Mouse (Mus musculus) CH12.LX (cell line): Measurements from ENCODE around the gene Slc6a12. TPM values are rescaled to one million over a fixed set of nuclear protein-coding genes. Genes with fewer than 3 reads are reported as not detected.

Experiments used
- DNase-seq: peaks from one replicate; pipeline ENCODE4 v3.0.0-alpha.2; 2013; ENCODE audit errors: extremely low read depth
- H3K27ac ChIP-seq: 2 replicates; pipeline ENCODE4 v1.5.1; 2012; ENCODE audit warnings: low read depth, mild to moderate bottlenecking, control low read depth, moderate library complexity; ENCODE audit not compliant: insufficient read depth
- H3K27me3 ChIP-seq: replicated peaks from 2 replicates; pipeline ENCODE3; 2012; ENCODE audit warnings: inconsistent platforms
- H3K36me3 ChIP-seq, 2 experiments: replicated peaks in 1 of 2; 2 replicates each; pipeline versions ENCODE3 to v1.6.1; 2012; ENCODE audit warnings: inconsistent platforms in 1 of 2, low read length in 1 of 2, mild to moderate bottlenecking in 1 of 2, mixed read lengths in 1 of 2, moderate library complexity in 1 of 2; ENCODE audit not compliant: control insufficient read depth in 1 of 2, insufficient read depth in 1 of 2
- H3K4me1 ChIP-seq, 2 experiments: 2 replicates each; pipeline ENCODE4 v1.6.1; 2012; ENCODE audit warnings: inconsistent platforms in 1 of 2, moderate library complexity in 1 of 2; ENCODE audit not compliant: insufficient read depth in 2 of 2, control insufficient read depth in 1 of 2
- H3K4me2 ChIP-seq: 2 replicates; pipeline ENCODE4 v1.6.1; 2012; ENCODE audit warnings: low read depth, mild to moderate bottlenecking, control low read depth; ENCODE audit not compliant: poor library complexity, insufficient read depth, severe bottlenecking
- H3K4me3 ChIP-seq, 3 experiments: fragments of 150-350 bp in 1 of 3; sonication (generic) in 1 of 3; replicated peaks in 1 of 3; 2 replicates each; pipeline versions ENCODE3 to v1.5.1; 2011 to 2012; ENCODE audit warnings: low read depth in 2 of 3, low read length in 2 of 3, mild to moderate bottlenecking in 2 of 3, moderate library complexity in 2 of 3, control low read depth in 1 of 3, improper control_type of control experiment in 1 of 3, inconsistent platforms in 1 of 3, mixed read lengths in 1 of 3; ENCODE audit not compliant: poor library complexity in 1 of 3
- H3K79me2 ChIP-seq: replicated peaks from 2 replicates; pipeline ENCODE4 v1.6.1; 2012; ENCODE audit warnings: mild to moderate bottlenecking, moderate library complexity; ENCODE audit not compliant: control insufficient read depth, poor library complexity, insufficient read depth, severe bottlenecking; ENCODE audit errors: extremely low read depth
- H3K9ac ChIP-seq: 2 replicates; pipeline ENCODE4 v1.6.1; 2012; ENCODE audit warnings: low read depth, mild to moderate bottlenecking, control low read depth, moderate library complexity; ENCODE audit not compliant: insufficient read depth
- H3K9me3 ChIP-seq: replicated peaks from 2 replicates; pipeline ENCODE3; 2012; ENCODE audit warnings: low read length, inconsistent platforms, mixed read lengths
- BHLHE40 ChIP-seq: IDR thresholded peaks from 2 replicates; pipeline ENCODE4 v1.6.1; 2011; ENCODE audit warnings: mild to moderate bottlenecking, low read depth, low read length, improper control_type of control experiment
- CHD1 ChIP-seq: IDR thresholded peaks from 2 replicates; pipeline ENCODE4 v1.6.1; 2012; ENCODE audit warnings: low read depth, low read length, improper control_type of control experiment, inconsistent platforms
- CHD2 ChIP-seq: IDR thresholded peaks from 2 replicates; pipeline ENCODE4 v1.6.1; 2011; ENCODE audit warnings: low read length, improper control_type of control experiment
- CTCF ChIP-seq, 2 experiments: IDR thresholded peaks in 1 of 2; conservative IDR thresholded peaks in 1 of 2; 2 replicates each; pipeline ENCODE4 v1.5.1; 2011 to 2012; ENCODE audit warnings: low read depth in 2 of 2, low read length in 2 of 2, improper control_type of control experiment in 1 of 2, inconsistent platforms in 1 of 2, mild to moderate bottlenecking in 1 of 2, moderate library complexity in 1 of 2
- E2F4 ChIP-seq: IDR thresholded peaks from 2 replicates; pipeline ENCODE4 v1.6.1; 2011; ENCODE audit warnings: low read depth, low read length, improper control_type of control experiment; ENCODE audit not compliant: insufficient replicate concordance
- EP300 ChIP-seq: IDR thresholded peaks from 2 replicates; pipeline ENCODE4 v1.6.1; 2011; ENCODE audit warnings: low read length, improper control_type of control experiment
- ETS1 ChIP-seq: conservative IDR thresholded peaks from 2 replicates; pipeline ENCODE4 v1.6.1; 2012; ENCODE audit warnings: low read depth, mild to moderate bottlenecking, inconsistent platforms, low read length, improper control_type of control experiment, moderate library complexity
- HCFC1 ChIP-seq: IDR thresholded peaks from 2 replicates; pipeline ENCODE4 v1.6.1; 2012; ENCODE audit warnings: low read depth, mild to moderate bottlenecking, inconsistent platforms, low read length, improper control_type of control experiment
- IRF4 ChIP-seq: IDR thresholded peaks from 2 replicates; pipeline ENCODE4 v1.6.1; 2014; ENCODE audit warnings: low read depth, mild to moderate bottlenecking, inconsistent platforms, low read length, improper control_type of control experiment
- JUN ChIP-seq: IDR thresholded peaks from 2 replicates; pipeline ENCODE4 v1.6.1; 2011; ENCODE audit warnings: low read depth, mild to moderate bottlenecking, low read length, improper control_type of control experiment, moderate library complexity; ENCODE audit not compliant: insufficient read depth
- JUND ChIP-seq: conservative IDR thresholded peaks from 2 replicates; pipeline ENCODE4 v1.6.1; 2011; ENCODE audit warnings: low read depth, low read length, improper control_type of control experiment
- MAX ChIP-seq: IDR thresholded peaks from 2 replicates; pipeline ENCODE4 v1.6.1; 2011; ENCODE audit warnings: low read length, improper control_type of control experiment
- MAZ ChIP-seq: IDR thresholded peaks from 2 replicates; pipeline ENCODE4 v1.6.1; 2012; ENCODE audit warnings: low read depth, mild to moderate bottlenecking, inconsistent platforms, low read length, improper control_type of control experiment, moderate library complexity
- MEF2A ChIP-seq: IDR thresholded peaks from 2 replicates; pipeline ENCODE4 v1.6.1; 2014; ENCODE audit warnings: low read depth, mild to moderate bottlenecking, inconsistent platforms, low read length, improper control_type of control experiment, borderline replicate concordance
- MXI1 ChIP-seq: IDR thresholded peaks from 2 replicates; pipeline ENCODE4 v1.6.1; 2011; ENCODE audit warnings: mild to moderate bottlenecking, low read depth, low read length, improper control_type of control experiment
- MYC ChIP-seq: IDR thresholded peaks from 2 replicates; pipeline ENCODE4 v1.6.1; 2011; ENCODE audit warnings: low read depth, mild to moderate bottlenecking, improper control_type of control experiment, low read length
- NELFE ChIP-seq: IDR thresholded peaks from 2 replicates; pipeline ENCODE4 v1.6.1; 2011; ENCODE audit warnings: low read depth, low read length, improper control_type of control experiment
- PAX5 ChIP-seq: IDR thresholded peaks from 2 replicates; pipeline ENCODE4 v1.6.1; 2012; ENCODE audit warnings: low read length, inconsistent platforms, mixed read lengths
- POLR2AphosphoS2 ChIP-seq: IDR thresholded peaks from 2 replicates; pipeline ENCODE4 v1.6.1; 2011; ENCODE audit warnings: low read depth, low read length, improper control_type of control experiment
- RAD21 ChIP-seq: IDR thresholded peaks from 2 replicates; pipeline ENCODE4 v1.6.1; 2011; ENCODE audit warnings: low read depth, mild to moderate bottlenecking, low read length, improper control_type of control experiment, moderate library complexity
- RCOR1 ChIP-seq: conservative IDR thresholded peaks from 2 replicates; pipeline ENCODE4 v1.6.1; 2012; ENCODE audit warnings: low read depth, mild to moderate bottlenecking, inconsistent platforms, low read length, improper control_type of control experiment
- SIN3A ChIP-seq: IDR thresholded peaks from 2 replicates; pipeline ENCODE4 v1.6.1; 2012; ENCODE audit warnings: low read length, improper control_type of control experiment, inconsistent platforms
- SMC3 ChIP-seq: IDR thresholded peaks from 2 replicates; pipeline ENCODE4 v1.6.1; 2011; ENCODE audit warnings: low read depth, low read length, improper control_type of control experiment
- TCF12 ChIP-seq: IDR thresholded peaks from 2 replicates; pipeline ENCODE4 v1.6.1; 2014; ENCODE audit warnings: low read depth, mild to moderate bottlenecking, inconsistent platforms, low read length, improper control_type of control experiment
- UBTF ChIP-seq: IDR thresholded peaks from 2 replicates; pipeline ENCODE4 v1.6.1; 2012; ENCODE audit warnings: low read depth, mild to moderate bottlenecking, inconsistent platforms, low read length, improper control_type of control experiment, moderate library complexity
- USF1 ChIP-seq: IDR thresholded peaks from 2 replicates; pipeline ENCODE4 v1.6.1; 2014; ENCODE audit warnings: low read depth, mild to moderate bottlenecking, inconsistent platforms, low read length, improper control_type of control experiment
- USF2 ChIP-seq: conservative IDR thresholded peaks from 2 replicates; pipeline ENCODE4 v1.6.1; 2011; ENCODE audit warnings: low read depth, low read length, improper control_type of control experiment
- ZC3H11A ChIP-seq: IDR thresholded peaks from 2 replicates; pipeline ENCODE4 v1.6.1; 2012; ENCODE audit warnings: low read depth, mild to moderate bottlenecking, inconsistent platforms, low read length, improper control_type of control experiment
- dilution Hi-C: fragments of 300-500 bp; cut with MboI; formaldehyde crosslinking; loops from 2 replicates; pipeline ENCODE4 v1.14.3; 2020; ENCODE audit warnings: low sequenced_read_pairs; ENCODE audit not compliant: extremely low pct_unique_long_range_greater_than_20kb, extremely low pct_ligation_motif_present
- in situ Hi-C: fragments of 300-500 bp; cut with MboI; formaldehyde crosslinking; loops from 3 replicates; pipeline ENCODE4 v1.14.3; 2019; ENCODE audit warnings: low sequenced_read_pairs, low pct_ligation_motif_present, low pct_unique_long_range_greater_than_20kb, mixed read lengths
- polyA plus RNA-seq: library from polyadenylated mRNA; unstranded; fragments of >175 nt; gene quantifications from 2 replicates; pipeline ENCODE4 v1.2.1, GENCODE M21; 2012; ENCODE audit warnings: low read depth; ENCODE audit not compliant: insufficient read length
- total RNA-seq, 2 experiments: library from RNA; depleted of rRNA; stranded (reverse); fragments of 300-350 nt in 1 of 2; fragments of >200 nt in 1 of 2; gene quantifications; 2 replicates each; pipeline ENCODE4 v1.2.3; 2012 to 2014

The Slc6a12 gene
- total and polyA plus RNA-seq, 3 experiments: 0.55 to 2.5 (median 2.5) TPM

DNA sequence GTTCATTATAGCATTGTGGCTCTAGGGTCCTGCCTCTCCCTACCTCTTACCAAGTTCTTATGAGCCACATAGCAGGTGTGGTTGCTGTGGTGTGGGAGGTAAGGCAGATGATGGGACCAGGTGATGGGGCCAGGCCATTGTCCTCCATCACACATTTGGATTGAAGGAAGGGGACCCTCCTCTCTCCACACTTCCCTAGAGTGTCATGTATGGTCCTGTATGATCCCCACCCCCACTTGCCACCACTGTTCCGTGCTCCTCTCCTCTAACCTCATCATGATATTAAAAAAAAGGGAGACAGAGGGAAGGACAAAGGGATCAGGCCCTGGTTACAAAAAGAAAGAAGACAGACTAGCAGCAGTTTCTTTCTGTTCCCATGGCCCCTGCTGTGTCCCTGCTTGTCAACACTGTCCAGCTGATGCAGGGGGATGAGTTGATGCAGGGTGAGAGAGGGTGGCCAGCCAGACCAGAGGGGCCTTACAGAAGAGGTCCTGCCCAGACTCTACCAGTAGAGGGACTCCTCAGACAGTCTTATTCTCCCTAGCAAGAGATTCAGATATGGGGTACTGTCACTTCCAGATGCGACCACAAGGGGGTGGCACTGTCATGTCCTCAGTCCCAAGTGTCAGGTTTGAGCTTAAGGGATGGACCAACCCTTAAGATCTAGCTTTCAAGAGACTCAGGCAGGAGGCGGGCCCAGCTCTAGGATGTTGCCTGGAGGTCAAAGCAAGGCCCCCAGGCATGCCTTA, 4.9 kb upstream of the Slc6a12 start:
- TF ChIP-seq SMC3 (peak; percentile 97), BHLHE40 (no peak), RCOR1 (no peak), ZC3H11A (peak; percentile 59; the same call in 1 of the 2 replicates), POLR2AphosphoS2 (no peak), USF2 (no peak), CHD1 (no peak), PAX5 (no peak), EP300 (no peak), CHD2 (no peak), MXI1 (no peak), MAX (no peak), MAZ (no peak), JUN (no peak), USF1 (no peak), HCFC1 (peak; percentile 39), JUND (no peak), NELFE (peak; percentile 78; the same call in 1 of the 2 replicates), MEF2A (peak; percentile 30; the same call in 1 of the 2 replicates), TCF12 (peak; percentile 32; the same call in 1 of the 2 replicates), UBTF (no peak), IRF4 (peak; percentile 48; the same call in 1 of the 2 replicates), ETS1 (no peak), MYC (no peak), RAD21 (peak; percentile 95), CTCF (conservative IDR thresholded peaks at IDR 0.05 in 1 of 2, IDR thresholded peaks at IDR 0.05 in 1 of 2; ENCODE audit: low read depth in 2 of 2, low read length in 2 of 2) (peak; percentile 96 to 99), E2F4 (no peak), SIN3A (peak; percentile 50; the same call in 1 of the 2 replicates)
- in situ Hi-C loops: loop anchor here (5.0 to 10.0 kb wide), 2 partner anchors 151 to 197 kb away; no protein-coding TSS in a partner anchor
- peak overlapping the region; percentile 26; the same call in 1 of the 2 replicates for H3K4me2 ChIP-seq

More for the DNA sequence above, 4.9 kb upstream of the Slc6a12 start:
- no peak overlapping the region for H3K27ac ChIP-seq
- H3K9me3 ChIP-seq: no peaks in the 10 kb centered on the region
- peaks cover 3% of the 10 kb centered on the region for H3K27me3 ChIP-seq
- H3K79me2 ChIP-seq: no peaks in the 10 kb centered on the region
- no peak overlapping the region for H3K9ac ChIP-seq
- dilution Hi-C loops: no loop called here
- peak overlapping the region in 2 of 3 experiments; percentile 68 to 80 for H3K4me3 ChIP-seq
- peaks cover 0 to 13% of the 10 kb centered on the region in 2 experiments for H3K36me3 ChIP-seq
- peak; percentile 96 for DNase-seq
- H3K4me1 ChIP-seq: peaks cover 19 to 50% of the 10 kb centered on the region in 2 experiments
